Mouse (Mus musculus) heart, adult 9 months (tissue): ENCODE results near the gene Hip1.

Experiments
- DNase-seq, 2 experiments: peaks; one replicate each; pipeline ENCODE4 v3.0.0; 2022; ENCODE audit warnings: low spot score in 2 of 2

Hip1 gene

GRCm38 (mm10) chr5:135544865-135545797 is at the start of gene Hip1:
Gene Hip1 (minus strand): TSS chr5:135545120.
- peak; percentile 100 for DNase-seq

GRCm38 (mm10) chr5:135589996-135590784 is 45.3 kb upstream of the Hip1 start:
- DNase-seq, result no peak

GRCm38 (mm10) chr5:135587764-135588163 is 42.8 kb upstream of the Hip1 start:
- no peak for DNase-seq

DNA sequence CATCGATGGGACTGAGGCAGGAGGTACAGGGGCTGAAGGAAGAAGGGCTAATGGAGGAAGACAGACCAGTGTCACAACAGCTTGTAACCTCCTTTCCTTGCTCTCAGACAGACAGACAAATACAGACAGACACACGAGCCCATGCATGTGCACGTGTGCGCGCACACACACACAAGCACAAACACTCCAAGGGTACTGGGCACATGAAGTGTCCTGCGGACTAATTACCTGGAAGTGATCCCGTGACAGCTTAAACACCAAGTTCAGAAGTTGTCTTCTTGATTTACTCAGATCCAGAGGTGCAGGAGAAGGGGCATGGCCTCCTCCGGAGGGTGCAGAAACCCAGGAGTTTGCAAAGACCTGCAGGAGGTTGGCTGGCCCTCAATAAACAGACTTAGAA is 40.8 kb upstream of the Hip1 start:
- DNase-seq, result no peak

DNA sequence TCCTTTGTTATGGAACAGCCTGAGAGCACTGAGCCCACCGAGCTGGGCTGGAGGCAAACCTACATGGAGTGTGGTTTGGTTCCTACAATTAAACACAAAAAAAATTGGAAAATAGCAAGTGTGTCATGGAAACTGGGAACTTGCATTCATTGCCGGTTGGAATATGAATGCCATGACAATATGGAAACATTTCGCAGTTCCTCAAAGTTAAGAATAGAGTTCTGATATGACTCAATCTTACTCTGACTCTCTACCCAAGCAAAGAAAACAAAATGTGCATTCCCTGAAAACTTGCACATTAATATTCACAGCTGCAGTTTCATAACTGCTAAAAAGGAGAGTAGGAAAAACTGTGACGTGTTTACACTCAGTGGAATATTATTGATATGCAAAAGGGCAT is 37.4 kb upstream of the Hip1 start:
- DNase-seq, result no peak

DNA sequence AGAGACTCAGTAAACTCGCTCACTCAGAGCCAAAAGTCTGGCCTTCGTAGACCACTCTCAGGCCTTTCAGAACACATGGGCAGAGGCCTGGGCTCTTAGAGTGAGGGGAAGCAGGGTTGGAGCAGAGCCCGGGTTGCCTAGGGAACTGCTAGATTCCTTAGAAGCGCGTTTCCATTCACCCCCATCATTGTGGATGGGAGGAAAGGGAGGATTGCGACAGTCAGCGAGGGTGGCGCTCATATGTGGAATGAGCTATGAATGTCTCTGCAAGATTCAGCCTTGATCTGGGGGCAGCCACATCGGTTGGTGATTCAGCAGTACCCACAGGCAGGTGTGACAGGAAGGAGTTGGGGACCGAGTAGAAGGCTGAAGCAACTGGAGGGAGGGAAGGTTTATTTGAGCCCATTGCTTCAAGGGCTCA is 34.4 kb upstream of the Hip1 start:
- DNase-seq, result no peak

GRCm38 (mm10) chr5:135576055-135576454 is 31.1 kb upstream of the Hip1 start:
- no peak for DNase-seq

- peak; percentile 42 to 55 for DNase-seq
Observed at GRCm38 (mm10) chr5:135573006-135573405, 28.1 kb upstream of the Hip1 start, which contains the start of gene Ccl24. Gene Ccl24 (minus strand): TSS chr5:135573049.

GRCm38 (mm10) chr5:135568698-135569097 is 23.8 kb upstream of the Hip1 start:
- no peak for DNase-seq

DNA sequence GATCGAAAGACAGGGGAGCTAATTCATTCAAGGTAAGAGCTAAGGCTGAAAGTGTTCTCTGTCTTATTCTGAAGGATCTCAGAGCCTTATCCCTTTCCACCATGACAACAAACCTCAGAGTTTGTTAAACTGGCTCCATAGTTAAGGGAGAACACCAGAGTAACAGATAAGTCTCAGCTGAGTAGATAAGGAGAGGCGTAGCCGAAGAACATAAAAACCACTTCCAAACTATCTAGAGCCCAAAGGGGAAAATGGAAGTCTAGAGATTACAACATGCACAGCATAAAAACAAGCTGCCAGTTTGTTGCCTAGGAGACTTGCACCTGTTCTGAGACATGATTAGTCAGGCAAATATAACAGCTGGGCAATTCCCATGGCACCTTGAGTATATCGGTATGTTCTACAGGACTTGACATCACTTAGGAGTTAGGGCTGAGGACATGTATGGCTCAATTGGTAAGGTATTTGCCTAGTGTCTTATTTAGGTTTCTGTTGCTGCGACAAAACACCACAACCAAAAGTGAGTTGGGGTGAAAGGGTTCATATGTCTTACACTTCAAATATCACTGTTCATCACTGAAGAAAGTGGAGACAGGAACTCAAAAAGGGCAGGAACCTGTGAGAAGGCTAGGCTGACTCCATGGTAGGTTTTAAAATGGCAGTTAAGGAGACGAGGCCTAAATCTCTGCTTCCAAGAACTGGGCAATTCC is 22.8 kb upstream of the Hip1 start:
- DNase-seq, result no peak

DNA sequence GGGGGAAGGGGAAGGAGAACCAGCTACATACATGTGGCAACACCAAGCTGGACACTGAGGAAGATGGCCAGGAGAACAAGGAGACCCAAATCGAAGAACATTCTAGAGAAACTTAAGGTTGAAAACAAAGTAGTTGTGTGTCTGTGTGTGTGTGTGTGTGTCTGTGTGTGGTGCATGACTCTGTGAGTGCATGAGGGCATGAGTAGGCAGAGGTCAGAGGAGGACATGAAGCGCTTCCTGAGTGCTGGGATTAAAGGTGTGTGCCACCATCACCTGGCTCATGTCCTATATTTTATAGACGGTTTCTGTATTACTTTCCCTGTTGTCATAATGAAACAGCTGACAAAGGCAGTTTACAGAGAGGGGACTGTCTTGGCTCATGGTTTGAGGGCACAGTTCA is 18.5 kb upstream of the Hip1 start, which contains the start of gene Ccl26:
Ccl26 (minus strand) TSS at position 101 of the 400 bp plus-strand sequence.
- DNase-seq, result no peak

GRCm38 (mm10) chr5:135557671-135558070 is 12.8 kb upstream of the Hip1 start:
- DNase-seq, result no peak

DNA sequence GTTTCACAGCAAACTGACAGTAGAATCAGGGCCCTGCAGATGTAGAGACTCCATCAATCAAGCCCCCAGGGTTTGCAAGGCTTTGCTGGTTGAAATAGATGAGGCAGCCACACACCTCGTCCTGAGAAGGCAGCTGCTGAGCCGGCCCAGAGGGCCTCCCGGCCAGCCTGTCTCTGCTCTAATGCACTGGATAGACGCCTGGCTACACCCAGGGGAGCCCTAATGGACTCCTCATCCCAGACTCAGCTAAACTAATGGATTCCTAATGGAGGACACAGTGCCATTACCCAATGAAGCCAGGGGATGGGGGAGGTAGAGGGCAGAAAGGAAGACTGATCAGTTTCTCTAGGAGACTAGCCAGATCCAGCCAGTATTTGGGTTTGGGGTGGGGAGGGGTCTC is 12.1 kb upstream of the Hip1 start:
- no peak for DNase-seq

DNA sequence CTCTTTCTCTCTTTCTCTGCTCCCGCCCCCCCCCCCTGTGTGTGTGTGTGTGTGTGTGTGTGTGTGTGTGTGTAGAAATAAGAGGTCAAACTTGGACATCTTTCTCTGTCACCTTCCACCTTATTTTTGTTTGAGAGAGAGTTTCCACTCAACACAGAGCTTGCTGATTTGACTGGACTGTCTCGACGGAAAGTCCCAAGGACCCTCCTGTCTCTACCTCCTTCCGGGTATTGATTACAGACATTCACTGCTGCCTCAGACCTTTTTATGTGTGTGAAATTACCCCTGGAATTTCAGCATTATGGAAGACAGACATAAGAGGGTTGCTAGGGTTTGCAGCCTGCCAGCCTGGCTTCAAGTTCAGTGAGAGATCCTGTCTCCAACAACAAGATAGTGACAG is 11.3 kb upstream of the Hip1 start:
- DNase-seq, result no peak

DNA sequence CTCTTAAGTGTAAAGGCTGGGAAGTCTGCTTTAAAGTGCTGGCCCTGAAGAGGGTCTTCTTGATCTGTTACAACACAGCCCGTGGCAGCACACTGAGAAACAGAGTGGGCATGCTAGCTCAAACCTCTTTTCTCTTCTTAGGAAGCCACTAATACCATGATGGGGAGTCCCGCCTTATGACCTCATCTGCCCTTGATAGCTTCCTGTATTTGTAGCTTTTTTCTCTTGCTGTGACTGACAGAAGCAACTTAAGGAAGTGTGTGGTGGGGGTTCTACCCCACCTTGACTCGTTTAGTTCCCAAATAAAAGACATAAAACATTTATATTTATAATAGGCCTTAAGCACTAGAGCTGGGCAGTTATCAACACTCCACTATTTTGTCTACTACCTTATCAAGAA is 6.7 kb upstream of the Hip1 start:
- DNase-seq, result no peak

DNA sequence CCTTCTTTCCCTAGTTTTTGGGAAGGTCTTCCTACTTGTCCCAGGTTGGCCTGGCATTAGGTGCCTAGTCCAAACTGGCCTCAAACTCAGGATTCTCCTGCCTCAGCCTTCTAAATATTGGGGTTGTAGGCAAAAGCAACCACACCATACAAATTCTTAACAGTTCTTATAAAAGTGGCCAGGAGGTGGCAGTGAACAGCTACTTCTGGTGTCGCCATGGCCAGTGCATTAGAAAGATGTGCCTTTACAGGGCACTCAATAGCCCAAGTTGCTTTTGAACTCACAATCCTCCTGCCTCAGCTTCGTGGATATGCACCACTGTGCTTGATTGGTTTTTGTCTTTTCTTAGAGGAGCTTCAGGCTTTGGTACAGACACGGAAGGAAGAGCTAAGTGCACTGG is 6.0 kb upstream of the Hip1 start:
- DNase-seq, result peak in 1 of 2 experiments; percentile 32

- no peak for DNase-seq
Observed at GRCm38 (mm10) chr5:135547990-135548389, 3.1 kb upstream of the Hip1 start.

DNA sequence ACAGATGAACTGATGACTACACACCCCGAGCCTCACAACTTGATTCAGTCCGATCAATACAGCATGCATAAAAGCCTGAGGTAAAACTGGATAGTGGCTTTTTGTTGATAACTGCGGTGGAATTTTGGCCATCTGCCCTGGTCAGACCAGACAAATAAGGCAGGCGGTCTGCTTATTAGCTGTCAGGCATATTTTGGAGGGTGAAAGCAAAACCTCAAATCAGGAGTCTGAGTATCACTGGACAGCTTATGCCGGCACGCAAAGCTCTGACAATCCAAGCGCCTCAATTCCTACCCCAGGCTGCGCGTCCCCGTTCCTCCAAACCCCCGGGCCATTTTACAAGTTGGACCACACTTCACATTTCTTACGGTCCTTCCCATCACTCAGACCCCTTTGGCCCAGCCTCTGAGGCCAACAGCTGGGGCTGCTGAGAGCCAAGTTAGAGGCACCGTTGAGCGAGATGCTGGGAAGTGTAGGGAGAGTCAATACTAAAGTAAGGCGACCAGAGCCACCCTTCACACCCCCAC is 825 bp downstream of the Hip1 start:
- DNase-seq, result peak; percentile 36 to 44

GRCm38 (mm10) chr5:135537794-135538214 is 7.1 kb downstream of the Hip1 start:
- DNase-seq, result no peak

DNA sequence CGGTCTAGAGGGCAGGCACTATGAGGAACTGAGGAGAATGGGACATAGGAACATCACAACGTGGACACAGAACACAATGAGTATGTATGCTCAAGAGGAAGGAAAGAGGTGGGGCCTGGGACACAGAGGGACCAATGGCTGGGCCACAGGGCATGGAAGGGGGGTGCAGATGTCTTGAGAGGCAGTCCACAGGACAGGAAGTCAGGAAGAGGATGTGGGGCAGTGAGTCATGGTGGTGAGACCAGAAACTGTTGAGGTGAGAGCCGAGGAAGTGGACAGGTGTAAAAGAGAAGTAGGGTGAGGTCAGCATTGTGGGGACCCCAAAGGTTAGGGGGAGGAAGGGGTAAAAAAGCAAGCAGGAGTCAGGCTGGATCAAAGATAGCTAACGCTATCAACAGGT is 7.6 kb downstream of the Hip1 start:
- DNase-seq, result peak; percentile 47 to 62

- DNase-seq, result no peak
Observed at GRCm38 (mm10) chr5:135535867-135536266, 9.1 kb downstream of the Hip1 start.

- peak; percentile 89 for DNase-seq
Observed at GRCm38 (mm10) chr5:135533431-135533830, 11.5 kb downstream of the Hip1 start.
